Mouse (Mus musculus) neural tube, embryonic 14.5 days (tissue): ENCODE results near the gene Isy1. TPM values are rescaled to one million over a fixed set of nuclear protein-coding genes. Genes with fewer than 3 reads are reported as not detected.

ENCODE experiments used
- ATAC-seq: fragments of 200-750 bp; cut with Nextera tagmentation; 2 replicates; pipeline ENCODE4 v1.8.0; 2017; ENCODE audit warnings: low read depth, mild to moderate bottlenecking, moderate TSS enrichment, moderate library complexity
- H3K27ac ChIP-seq: fragments of 300-500 bp; sonication (generic); 2 replicates; pipeline ENCODE4 v1.5.1; 2014; ENCODE audit warnings: low read depth, mild to moderate bottlenecking, control low read depth, low read length, moderate library complexity, mixed read lengths
- H3K27me3 ChIP-seq: fragments of 300-500 bp; sonication (generic); 2 replicates; pipeline ENCODE4 v1.6.1; 2014; ENCODE audit warnings: low read length; ENCODE audit not compliant: control insufficient read depth, insufficient read depth
- H3K36me3 ChIP-seq: fragments of 300-500 bp; sonication (generic); 2 replicates; pipeline ENCODE4 v1.6.1; 2014; ENCODE audit warnings: low read length, mixed read lengths; ENCODE audit not compliant: control insufficient read depth, insufficient read depth
- H3K4me1 ChIP-seq: fragments of 300-500 bp; sonication (generic); 2 replicates; pipeline ENCODE4 v1.6.1; 2014; ENCODE audit warnings: low read length; ENCODE audit not compliant: control insufficient read depth, insufficient read depth
- H3K4me2 ChIP-seq: fragments of 300-500 bp; sonication (generic); 2 replicates; pipeline ENCODE4 v1.6.1; 2014; ENCODE audit warnings: mild to moderate bottlenecking, low read depth, low read length, control low read depth
- H3K4me3 ChIP-seq: fragments of 300-500 bp; sonication (generic); 2 replicates; pipeline ENCODE4 v1.5.1; 2014; ENCODE audit warnings: low read depth, low read length, control low read depth, mixed read lengths
- H3K9ac ChIP-seq: fragments of 300-500 bp; sonication (generic); replicated peaks from 2 replicates; pipeline ENCODE4 v1.6.1; 2014; ENCODE audit warnings: low read depth, mild to moderate bottlenecking, control low read depth, low read length, mixed read lengths
- H3K9me3 ChIP-seq: fragments of 300-500 bp; sonication (generic); 2 replicates; pipeline ENCODE4 v1.6.1; 2016; ENCODE audit warnings: low read length; ENCODE audit not compliant: control insufficient read depth
- WGBS: fragments of 180-500 bp; shearing (Covaris S2); extraction: QIAGEN DNeasy Blood & Tissue Kit; methylation state at CpG from one replicate; pipeline ENCODE4 v1.1.7; 2014; 5-methylcytosine and 5-hydroxymethylcytosine counted together
- polyA plus RNA-seq: library from polyadenylated mRNA; unstranded; fragments of >200 nt; fragmentation: Nextera tagmentation; extraction: Ambion mirVana; gene quantifications from 2 replicates; pipeline ENCODE4 v1.2.1, GENCODE M21; 2014

Gene Isy1
- polyA plus RNA-seq, 1 experiment from 2014 or later, result 25.1 TPM

GRCm38 (mm10) chr6:87779174-87780165 is 59.1 kb downstream of the Isy1 start:
- H3K27me3 ChIP-seq, result no peaks in the 10 kb centered on the region
- H3K4me3 ChIP-seq, result no peak overlapping the region
- H3K9ac ChIP-seq, result no peak overlapping the region
- no peaks in the 10 kb centered on the region for H3K4me1 ChIP-seq
- WGBS, result 81% methylated on average over 11 of the region's 11 CpGs
- no peaks in the 10 kb centered on the region for H3K36me3 ChIP-seq
- no peak for ATAC-seq
- H3K9me3 ChIP-seq, result no peaks in the 10 kb centered on the region
- no peak overlapping the region for H3K27ac ChIP-seq
- H3K4me2 ChIP-seq, result no peak overlapping the region

GRCm38 (mm10) chr6:87778294-87779173 is 60.1 kb downstream of the Isy1 start:
- no peak overlapping the region for H3K4me2 ChIP-seq
- no peak overlapping the region for H3K4me3 ChIP-seq
- no peaks in the 10 kb centered on the region for H3K36me3 ChIP-seq
- no peaks in the 10 kb centered on the region for H3K9me3 ChIP-seq
- 78% methylated on average over 11 of the region's 11 CpGs for WGBS
- no peaks in the 10 kb centered on the region for H3K27me3 ChIP-seq
- H3K27ac ChIP-seq, result no peak overlapping the region
- H3K9ac ChIP-seq, result no peak overlapping the region
- no peaks in the 10 kb centered on the region for H3K4me1 ChIP-seq
- ATAC-seq, result no peak

- Histone ChIP-seq H3K9ac (no peak within 1 kb of the TSS), H3K4me3 (no peak within 1 kb of the TSS), H3K27me3 (no peaks in the 10 kb centered on the region), H3K4me2 (no peak within 1 kb of the TSS), H3K9me3 (no peaks in the 10 kb centered on the region), H3K36me3 (no peaks in the 10 kb centered on the region), H3K4me1 (no peaks in the 10 kb centered on the region), H3K27ac (no peak within 1 kb of the TSS)
- 87% methylated on average over 2 of the region's 2 CpGs for WGBS
- ATAC-seq, result no peak
Measured at GRCm38 (mm10) chr6:87777842-87778241, 60.8 kb downstream of the Isy1 start, which contains the start of gene Gp9. Gene Gp9, plus strand, starts transcription at chr6:87778072.

GRCm38 (mm10) chr6:87776663-87777062 is 61.9 kb downstream of the Isy1 start:
- Histone ChIP-seq H3K9me3 (no peaks in the 10 kb centered on the region), H3K4me3 (no peak overlapping the region), H3K4me2 (no peak overlapping the region), H3K27ac (no peak overlapping the region), H3K36me3 (no peaks in the 10 kb centered on the region), H3K4me1 (no peaks in the 10 kb centered on the region), H3K9ac (no peak overlapping the region), H3K27me3 (no peaks in the 10 kb centered on the region)
- no peak for ATAC-seq
- 67% methylated on average over 1 of the region's 1 CpGs for WGBS

- H3K4me1 ChIP-seq, result no peaks in the 10 kb centered on the region
- WGBS, result 72% methylated on average over 3 of the region's 3 CpGs
- no peak overlapping the region for H3K4me3 ChIP-seq
- H3K9ac ChIP-seq, result no peak overlapping the region
- H3K9me3 ChIP-seq, result no peaks in the 10 kb centered on the region
- ATAC-seq, result no peak
- H3K27ac ChIP-seq, result no peak overlapping the region
- H3K27me3 ChIP-seq, result no peaks in the 10 kb centered on the region
- no peak overlapping the region for H3K4me2 ChIP-seq
- H3K36me3 ChIP-seq, result no peaks in the 10 kb centered on the region
Measured at GRCm38 (mm10) chr6:87775588-87776245, 62.9 kb downstream of the Isy1 start.

DNA sequence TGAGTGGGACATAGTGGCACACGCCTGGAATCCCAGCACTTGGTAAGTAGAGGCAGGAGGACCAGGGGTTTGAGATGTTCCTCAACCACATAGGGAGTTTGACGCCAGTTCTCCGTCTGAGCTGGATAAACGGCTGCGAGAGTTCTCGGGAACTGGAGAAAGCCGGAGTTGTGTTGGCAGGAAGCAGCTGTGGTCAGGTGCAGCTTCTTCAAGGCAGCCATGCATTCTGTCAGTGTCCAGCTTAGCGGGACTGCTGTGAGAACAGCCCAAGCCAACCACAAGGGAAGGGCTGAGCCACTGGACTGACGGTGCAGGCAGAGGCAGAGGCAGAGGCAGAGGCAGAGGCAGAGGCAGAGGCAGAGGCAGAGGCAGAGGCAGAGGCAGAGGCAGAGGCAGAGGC is 63.7 kb downstream of the Isy1 start:
- Histone ChIP-seq H3K4me1 (no peaks in the 10 kb centered on the region), H3K9me3 (no peaks in the 10 kb centered on the region), H3K27me3 (no peaks in the 10 kb centered on the region), H3K27ac (no peak overlapping the region), H3K9ac (no peak overlapping the region), H3K4me2 (no peak overlapping the region), H3K36me3 (no peaks in the 10 kb centered on the region), H3K4me3 (no peak overlapping the region)
- ATAC-seq, result no peak
- 89% methylated on average over 9 of the region's 9 CpGs for WGBS

GRCm38 (mm10) chr6:87774466-87774865 is 64.1 kb downstream of the Isy1 start:
- ATAC-seq, result no peak
- WGBS, result 68% methylated on average over 1 of the region's 1 CpGs
- H3K4me1 ChIP-seq, result no peaks in the 10 kb centered on the region
- H3K9ac ChIP-seq, result no peak overlapping the region
- H3K9me3 ChIP-seq, result no peaks in the 10 kb centered on the region
- no peaks in the 10 kb centered on the region for H3K36me3 ChIP-seq
- H3K4me2 ChIP-seq, result no peak overlapping the region
- H3K27me3 ChIP-seq, result no peaks in the 10 kb centered on the region
- no peak overlapping the region for H3K4me3 ChIP-seq
- no peak overlapping the region for H3K27ac ChIP-seq

DNA sequence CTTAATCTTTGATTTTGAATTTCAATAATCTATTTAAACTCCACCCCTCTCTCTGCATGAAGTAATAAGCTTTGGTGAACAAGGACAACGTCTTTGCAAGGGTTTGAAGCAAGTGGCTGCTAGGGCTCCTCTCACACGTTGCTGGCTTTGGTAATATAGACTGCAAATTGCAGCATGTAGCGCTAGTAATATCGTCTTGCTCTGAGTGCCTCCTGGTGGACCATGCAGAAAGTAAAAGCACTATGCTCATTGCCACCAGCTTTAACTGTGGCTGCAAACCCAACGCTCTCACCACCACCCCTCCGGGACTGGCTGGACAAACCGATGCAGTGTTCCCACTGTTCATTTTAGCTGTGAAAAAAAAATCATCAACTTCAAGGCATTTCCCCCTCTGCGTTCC is 68.0 kb downstream of the Isy1 start:
- Histone ChIP-seq H3K27ac (no peak overlapping the region), H3K9ac (no peak overlapping the region), H3K27me3 (no peaks in the 10 kb centered on the region), H3K4me1 (no peaks in the 10 kb centered on the region), H3K4me3 (no peak overlapping the region), H3K36me3 (no peaks in the 10 kb centered on the region), H3K9me3 (no peaks in the 10 kb centered on the region), H3K4me2 (no peak overlapping the region)
- ATAC-seq, result no peak
- WGBS, result 56% methylated on average over 8 of the region's 8 CpGs
